Mouse (Mus musculus) neutrophil, adult 65 days (primary cell): ENCODE results near the gene Vmn1r86. TPM values are rescaled to one million over a fixed set of nuclear protein-coding genes. Genes with fewer than 3 reads are reported as not detected.

Source experiments
- total RNA-seq: library from RNA; stranded (reverse); gene quantifications from 2 replicates; pipeline ENCODE4 v1.2.4, GENCODE M21; 2023

Gene Vmn1r86
- total RNA-seq: not detected in 2 replicates

GRCm38 (mm10) chr7:13119817-13120216 lies at the start of gene Vmn1r86:
Gene Vmn1r86 (minus strand): TSS chr7:13119917.

GRCm38 (mm10) chr7:13159268-13159667 lies 39.6 kb upstream of the Vmn1r86 start, which contains the start of gene Vmn1r88:
Gene Vmn1r88 (plus strand): TSS chr7:13159568.

GRCm38 (mm10) chr7:13140057-13140456 lies 20.3 kb upstream of the Vmn1r86 start, which contains the start of gene Vmn1r87:
Gene Vmn1r87 (minus strand): TSS chr7:13140157.

GRCm38 (mm10) chr7:13095073-13095472 lies 24.6 kb downstream of the Vmn1r86 start, which contains the start of gene Vmn1r85:
Gene Vmn1r85 (minus strand): TSS chr7:13095173.

GRCm38 (mm10) chr7:13054287-13055010 lies 65.3 kb downstream of the Vmn1r86 start, which contains the start of gene Mzf1:
Gene Mzf1 (minus strand): TSS chr7:13054764.

Other genes with a start within 250 kb of the Vmn1r86 start
- gene Zfp128, start 238.7 kb downstream of the Vmn1r86 start, total RNA-seq: 0.45 and 1.1 TPM in 2 replicates
- 2.9 and 3.7 TPM in 2 replicates for gene Zscan22, start 222.1 kb downstream of the Vmn1r86 start, total RNA-seq
- 543 and 561 TPM in 2 replicates for gene Rps5, start 197.6 kb downstream of the Vmn1r86 start, total RNA-seq
- 0.27 TPM in 1 of 2 replicates, not detected in the other for gene Rnf225, start 192.5 kb downstream of the Vmn1r86 start, total RNA-seq
- gene Zfp324, start 154.1 kb downstream of the Vmn1r86 start, total RNA-seq: 1.2 and 2.7 TPM in 2 replicates
- gene Zfp446, start 142.1 kb downstream of the Vmn1r86 start, total RNA-seq: 0.88 and 1.3 TPM in 2 replicates
- not detected in 2 replicates for gene Slc27a5, start 121.7 kb downstream of the Vmn1r86 start, total RNA-seq
- 109 and 164 TPM in 2 replicates for gene Trim28, start 120.8 kb downstream of the Vmn1r86 start, total RNA-seq
- 8.1 and 11.8 TPM in 2 replicates for gene Zbtb45, start 109.9 kb downstream of the Vmn1r86 start, total RNA-seq
- 143 and 163 TPM in 2 replicates for gene Chmp2a, start 85.1 kb downstream of the Vmn1r86 start, total RNA-seq
- gene Ube2m, start 81.6 kb downstream of the Vmn1r86 start, total RNA-seq: 67.7 and 84.0 TPM in 2 replicates
- gene Mzf1, start 65.2 kb downstream of the Vmn1r86 start, total RNA-seq: 1.1 and 1.4 TPM in 2 replicates
- not detected in 2 replicates for gene Vmn1r85, start 24.7 kb downstream of the Vmn1r86 start, total RNA-seq
- not detected in 2 replicates for gene Vmn1r87, start 20.2 kb upstream of the Vmn1r86 start, total RNA-seq
- gene Vmn1r88, start 39.7 kb upstream of the Vmn1r86 start, total RNA-seq: 0.09 TPM in 1 of 2 replicates, not detected in the other
- gene Vmn1r89, start 93.1 kb upstream of the Vmn1r86 start, total RNA-seq: not detected in 2 replicates
- gene Lig1, start 157.4 kb upstream of the Vmn1r86 start, total RNA-seq: 53.6 and 72.7 TPM in 2 replicates
- gene Zswim9, start 158.8 kb upstream of the Vmn1r86 start, total RNA-seq: 1.7 and 2.2 TPM in 2 replicates
- 0.64 and 0.82 TPM in 2 replicates for gene Pla2g4c, start 204.7 kb upstream of the Vmn1r86 start, total RNA-seq